Mouse (Mus musculus): ENCODE results near the gene Med13.
"Not testable (repeated sequence)": the region's sequence is repeated elsewhere in the genome, so short reads cannot be mapped to it uniquely, and the experiment has no call there.

The Med13 gene

DNA sequence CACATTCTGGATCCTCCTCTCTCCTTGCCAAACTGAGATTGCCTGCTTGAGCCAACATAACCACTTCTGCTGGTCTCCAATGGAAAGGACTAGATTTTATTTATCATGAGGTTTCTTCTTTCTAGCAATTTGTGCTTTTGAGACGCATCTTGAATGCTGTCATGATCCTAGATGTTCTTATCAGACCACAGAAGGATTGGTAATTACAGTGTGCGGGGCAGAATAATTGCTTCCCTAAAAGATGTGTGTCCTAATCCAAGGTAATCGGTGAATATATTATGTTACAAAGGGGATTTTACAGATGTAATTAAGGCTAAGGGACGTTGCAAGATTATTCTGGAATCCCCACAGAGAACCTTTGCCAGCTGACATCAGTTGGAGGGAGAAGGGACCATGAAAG, 21.6 kb upstream of the Med13 start:
- no peak for DNase-seq

DNA sequence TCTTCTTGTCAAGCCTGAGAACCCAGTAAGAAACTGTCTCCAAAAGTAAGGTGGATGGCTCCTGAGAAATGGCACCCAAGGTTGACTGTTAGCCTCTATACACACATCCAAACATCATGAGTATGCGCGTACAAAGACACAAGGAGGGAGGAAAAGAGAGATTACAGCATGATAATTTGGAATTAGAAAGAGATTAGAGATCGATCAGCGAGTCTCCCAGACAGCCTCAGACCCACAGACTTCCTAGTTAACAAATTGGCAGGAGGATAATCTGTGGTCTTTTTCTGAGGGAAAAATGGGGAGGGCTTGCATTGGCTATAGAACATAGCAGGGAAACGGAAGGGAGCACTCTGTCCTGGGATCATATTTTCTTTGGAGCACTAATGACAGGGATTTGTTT, 20.4 kb upstream of the Med13 start:
- DNase-seq = no peak

DNA sequence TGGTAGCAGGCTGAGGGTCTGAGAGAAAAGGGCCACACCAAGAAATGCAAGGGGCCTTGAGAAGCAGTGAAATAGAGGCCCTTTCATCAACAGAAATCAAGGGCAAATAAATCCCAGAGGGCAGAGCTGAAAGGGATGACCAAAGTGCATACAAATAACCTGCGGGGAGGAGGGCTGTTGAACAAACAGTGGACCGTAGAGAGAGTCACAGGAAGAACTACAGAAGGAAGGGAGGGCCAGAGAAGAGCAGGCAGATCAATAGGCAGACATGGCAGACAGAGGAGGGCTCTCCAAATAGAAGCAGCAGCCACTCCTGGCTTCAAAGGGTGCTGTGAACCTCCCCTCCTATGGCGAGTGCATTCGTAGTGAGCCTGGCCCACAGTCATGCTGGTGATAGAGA, 19.3 kb upstream of the Med13 start:
- no peak for DNase-seq

DNA sequence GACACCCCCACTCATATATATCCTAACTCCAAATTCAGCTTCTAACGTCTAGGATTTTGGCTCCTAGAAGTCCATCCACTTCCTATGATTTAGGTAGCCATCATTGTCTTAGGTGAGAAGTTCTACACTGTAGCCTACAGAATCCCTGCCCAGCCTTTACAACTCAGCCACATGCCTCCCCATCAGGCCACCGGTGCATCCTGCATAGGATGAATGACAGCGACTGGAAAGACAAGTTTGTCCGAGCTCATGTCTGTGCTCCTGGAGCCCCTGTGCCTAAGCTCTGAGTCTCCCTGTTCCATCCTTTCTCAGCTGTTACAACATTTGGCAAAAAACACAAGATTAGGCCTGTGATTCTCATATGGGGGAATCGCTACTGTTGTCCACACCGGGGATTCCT, 17.7 kb upstream of the Med13 start:
- no peak for DNase-seq

DNA sequence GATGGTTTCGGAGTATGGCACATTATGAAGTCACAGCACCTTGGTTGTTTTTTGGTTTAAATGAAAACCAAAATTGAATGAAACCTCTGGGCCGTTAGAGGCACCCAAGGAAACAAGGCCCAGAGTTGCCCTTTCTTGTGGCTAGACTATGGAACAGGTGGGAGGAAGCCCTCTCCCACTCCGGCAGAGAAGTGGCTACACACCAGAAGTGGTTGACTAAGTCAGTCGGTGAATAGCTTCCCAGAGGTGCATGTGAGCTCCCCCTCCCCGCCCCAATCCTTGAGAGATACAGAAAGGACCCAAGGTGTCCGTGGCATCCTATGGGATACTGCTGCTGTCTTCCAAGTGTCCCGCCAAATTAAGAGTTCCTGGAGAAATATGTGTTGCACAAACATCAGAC, 13.9 kb upstream of the Med13 start:
- no peak for DNase-seq

DNA sequence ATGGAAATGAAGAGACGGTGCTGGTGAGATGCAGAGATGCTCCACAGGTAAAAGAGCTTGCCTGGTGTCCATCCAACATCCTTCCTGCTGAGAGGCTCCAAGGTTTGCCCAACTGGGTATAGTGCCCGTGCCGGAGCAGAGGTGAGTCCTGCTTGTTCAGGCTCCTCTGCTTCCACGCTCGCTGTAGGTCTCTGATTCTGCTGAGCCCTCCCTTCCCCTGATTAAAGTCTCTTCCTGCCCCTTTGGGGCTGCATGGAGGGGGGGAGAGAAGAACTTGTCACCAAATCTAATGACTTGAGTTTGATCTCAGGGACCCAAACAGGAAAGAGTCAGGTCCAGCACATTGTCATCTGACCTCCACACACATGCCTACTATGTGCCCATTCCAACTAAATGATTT, 12.5 kb upstream of the Med13 start:
- no peak for DNase-seq

DNA sequence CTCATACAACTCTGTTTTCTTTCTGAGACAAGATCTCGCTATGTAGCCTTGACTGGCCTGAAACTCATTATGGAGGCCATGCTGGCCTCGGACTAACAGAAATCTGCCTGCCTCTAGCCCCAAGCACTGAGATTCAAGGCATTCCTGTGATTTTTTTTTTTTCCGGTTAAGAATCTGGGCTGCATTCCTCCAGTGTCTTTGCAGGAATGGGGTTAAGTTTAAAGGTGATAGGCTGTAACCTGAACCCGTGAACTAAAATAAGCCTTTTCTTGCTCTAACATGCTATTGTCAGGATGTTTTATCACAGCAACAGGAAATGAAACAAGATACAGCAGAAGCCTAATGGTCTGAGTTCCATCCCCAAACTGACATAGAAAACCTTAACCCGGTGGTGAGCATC, 11.6 kb upstream of the Med13 start:
- no peak for DNase-seq

DNA sequence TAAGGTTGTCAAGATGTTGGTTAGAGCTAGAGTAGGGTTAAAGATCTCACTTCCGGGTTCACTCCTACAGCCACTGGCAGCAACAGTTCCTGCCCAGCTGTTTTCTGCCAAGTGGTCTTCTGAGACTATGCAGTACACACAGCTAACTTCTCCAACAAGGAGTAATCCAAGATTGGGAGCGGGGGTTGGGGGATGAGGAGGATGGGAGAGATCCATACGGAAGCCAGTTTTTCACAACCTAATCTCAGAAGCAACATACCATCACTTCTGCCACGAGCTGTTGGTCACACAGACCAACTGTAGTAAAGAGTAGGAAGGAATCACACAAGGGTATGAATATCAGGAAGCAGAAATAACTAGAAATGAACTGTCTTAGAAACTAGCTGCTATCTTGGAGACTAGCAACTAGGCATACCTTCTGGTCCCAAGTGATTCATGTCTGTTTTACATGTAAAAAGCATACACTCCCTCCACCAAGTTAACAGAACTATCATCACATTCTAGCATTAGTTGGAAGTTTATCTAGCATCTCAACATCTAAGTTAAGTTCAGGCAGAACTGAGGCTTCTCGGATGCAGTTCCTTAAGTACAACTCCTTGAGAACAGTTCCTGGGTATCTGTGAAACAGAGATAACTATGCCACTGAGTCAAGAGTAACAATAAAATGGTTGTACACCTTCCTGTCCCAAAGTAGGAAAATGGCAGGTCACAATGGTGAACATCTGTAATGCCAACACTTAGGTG, 7.5 kb upstream of the Med13 start:
- no peak for DNase-seq

DNA sequence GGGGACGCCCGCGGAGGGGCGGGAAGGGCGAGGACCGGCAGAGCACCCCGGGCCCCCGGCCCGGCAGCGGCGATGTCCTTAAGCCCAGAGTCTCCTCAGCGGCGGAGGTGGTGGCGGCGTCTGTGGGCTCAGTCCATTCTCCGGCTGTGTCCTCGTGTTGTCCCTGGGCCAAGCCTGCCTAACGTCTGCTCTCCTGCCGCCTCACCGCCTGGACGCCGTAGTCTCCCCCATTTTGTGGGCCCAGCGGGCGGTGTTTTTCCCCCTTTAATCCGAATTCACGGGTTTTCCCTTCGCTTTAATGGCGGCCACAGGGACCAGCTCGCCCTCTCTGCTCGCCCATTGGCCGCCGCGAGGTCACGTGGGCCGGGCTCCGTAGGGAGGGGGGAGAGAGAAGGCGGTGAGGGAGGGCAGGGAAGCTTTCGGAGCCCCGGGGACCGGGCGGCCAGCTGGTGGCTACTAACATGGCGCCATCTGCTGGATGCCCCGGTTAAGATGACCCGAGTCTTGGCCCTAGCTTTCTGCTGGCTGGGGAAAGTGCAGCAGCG, 654 bp upstream of the Med13 start:
- DNase-seq = peak; percentile 99

DNA sequence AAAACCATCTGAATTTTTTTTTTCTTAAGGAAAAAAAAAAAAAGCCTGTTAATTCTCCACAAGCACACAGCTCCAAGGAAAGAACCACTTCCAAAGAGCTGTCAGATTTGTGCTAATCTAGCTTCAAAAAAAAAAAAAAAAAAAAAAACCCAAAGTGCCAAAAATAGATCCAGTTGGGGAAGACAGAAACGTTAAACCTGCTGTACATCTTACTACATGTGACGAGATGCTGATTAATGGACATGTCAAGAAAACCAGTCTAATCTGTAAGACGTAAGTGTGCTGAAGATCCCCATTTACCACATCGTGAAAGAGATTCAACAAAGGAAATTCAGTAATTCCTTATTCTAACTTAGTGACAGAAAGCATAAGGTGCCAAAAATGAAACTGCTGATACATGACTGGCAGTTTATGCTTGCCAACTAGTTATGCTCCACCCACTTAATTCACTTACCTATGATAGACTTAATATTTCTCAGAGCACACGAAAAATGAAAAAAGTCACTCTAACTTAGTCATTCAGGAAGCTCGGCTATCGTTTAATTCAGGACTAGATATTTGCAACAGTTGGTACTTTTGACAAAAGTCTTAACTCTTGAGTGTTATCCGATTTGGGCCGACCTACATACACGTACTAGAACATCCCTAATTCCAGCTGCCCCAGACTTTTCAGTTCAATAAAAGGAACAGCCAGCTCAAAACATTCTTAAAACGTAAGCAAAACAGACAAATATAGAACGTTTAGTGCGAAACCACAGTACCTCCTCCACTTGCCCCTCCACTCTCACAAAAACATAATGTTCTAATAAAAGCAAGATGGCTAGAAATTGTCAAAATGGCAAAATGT, 1.2 kb downstream of the Med13 start:
- peak in 1 of 2 experiments; percentile 6 for DNase-seq

DNA sequence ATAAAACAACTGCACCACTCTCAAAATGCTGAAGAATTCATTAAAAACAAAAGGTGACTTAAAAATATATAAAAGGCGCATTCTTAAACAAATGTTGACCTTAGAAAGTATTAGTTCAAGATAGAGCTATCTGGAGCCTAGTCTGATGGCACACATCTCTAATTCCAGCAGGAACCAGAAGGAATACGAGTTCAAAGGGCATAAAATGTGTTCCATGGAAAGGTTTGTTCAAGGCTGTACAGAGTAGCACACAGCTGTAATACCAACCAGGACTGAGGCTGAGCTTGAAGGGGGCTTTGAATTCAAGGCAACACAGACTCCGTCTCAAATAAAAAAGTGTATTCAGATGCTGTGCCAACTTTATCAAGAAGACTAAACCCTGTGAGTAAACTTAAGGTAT, 3.8 kb downstream of the Med13 start:
- no peak for DNase-seq

DNA sequence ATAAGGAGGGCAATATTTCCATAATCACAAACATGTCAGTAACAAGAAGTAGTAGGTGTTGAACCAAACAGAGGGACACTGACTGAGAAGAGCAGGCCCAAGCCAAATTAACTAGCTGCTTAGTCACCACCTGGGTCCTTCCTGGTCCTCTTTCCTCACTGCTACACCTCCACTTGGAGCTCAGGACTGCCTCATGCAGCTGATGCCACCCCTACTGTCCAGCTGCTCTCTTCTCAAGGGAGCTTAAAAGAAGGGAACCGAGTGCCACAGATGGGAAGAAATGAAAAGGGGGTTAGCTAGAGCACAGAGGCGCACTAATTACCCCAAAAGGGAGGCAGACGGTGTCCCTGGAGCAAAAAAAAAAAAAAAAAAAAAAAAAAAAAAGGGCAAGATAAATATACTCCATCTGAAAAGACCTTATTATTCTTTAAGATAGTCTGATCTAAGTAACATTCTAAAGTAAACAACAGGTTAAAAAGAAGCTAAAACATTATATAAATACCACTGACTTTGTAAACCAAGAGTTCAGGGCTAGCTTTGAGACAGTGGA, 5.6 kb downstream of the Med13 start:
- no peak for DNase-seq

DNA sequence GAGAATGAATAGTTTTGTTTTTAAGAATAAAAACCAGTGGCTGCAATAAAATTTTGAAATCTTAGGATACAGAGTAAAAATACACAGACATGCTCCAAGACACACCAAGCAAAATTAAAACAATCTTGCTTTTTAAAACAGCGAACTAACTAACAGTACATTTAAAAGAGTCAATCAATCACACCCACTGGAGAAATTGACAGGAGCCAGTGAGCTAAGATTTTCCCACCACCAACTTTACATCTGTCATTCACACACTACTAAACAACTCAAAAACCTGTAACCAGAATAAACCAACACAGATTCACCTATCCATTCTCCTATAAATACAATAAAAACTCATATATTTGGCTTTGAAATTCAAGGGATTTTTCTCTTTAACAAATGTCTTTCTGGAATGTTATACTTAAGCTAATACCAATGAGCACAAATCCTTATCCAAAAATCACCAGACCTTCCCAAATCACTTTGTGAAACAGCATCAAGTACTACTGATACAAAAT, 6.7 kb downstream of the Med13 start:
- DNase-seq = no peak

DNA sequence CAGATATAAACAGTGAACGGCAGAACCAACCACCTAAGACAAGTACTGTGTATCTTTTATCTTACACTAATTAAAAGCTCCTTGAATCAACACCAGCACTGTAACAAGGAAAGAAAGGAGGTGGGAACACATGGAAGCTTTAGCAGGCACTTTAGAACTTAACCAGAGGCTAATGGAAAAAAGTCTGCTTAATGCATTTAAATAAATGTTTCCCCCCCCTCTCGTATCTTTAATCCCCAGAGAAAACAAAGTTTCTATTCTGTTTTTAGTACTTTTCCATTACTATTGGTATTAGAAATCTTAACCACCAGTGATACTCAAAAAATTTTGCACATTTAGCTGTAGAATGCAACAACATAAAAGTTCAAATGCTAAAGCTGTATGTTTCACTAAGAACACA, 8.1 kb downstream of the Med13 start:
- DNase-seq = no peak

DNA sequence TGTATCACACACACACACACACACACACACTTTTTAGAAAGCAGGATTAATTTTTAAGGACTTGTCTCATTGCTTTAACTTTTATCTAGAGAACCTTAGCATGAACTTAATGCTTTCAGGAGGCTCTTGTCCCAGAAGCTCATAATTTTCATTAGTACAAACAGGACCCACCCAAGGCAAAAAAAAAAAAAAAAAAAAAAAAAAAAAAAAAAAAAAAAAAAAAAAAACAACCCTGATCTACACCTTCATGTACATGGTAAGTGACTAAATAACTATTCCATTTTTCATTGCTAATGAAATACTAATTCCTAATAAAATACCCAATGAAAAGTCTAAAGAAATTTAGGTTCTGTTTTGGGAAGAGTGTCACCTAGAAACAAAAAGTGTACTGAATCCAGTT, 8.5 kb downstream of the Med13 start:
- no peak for DNase-seq

DNA sequence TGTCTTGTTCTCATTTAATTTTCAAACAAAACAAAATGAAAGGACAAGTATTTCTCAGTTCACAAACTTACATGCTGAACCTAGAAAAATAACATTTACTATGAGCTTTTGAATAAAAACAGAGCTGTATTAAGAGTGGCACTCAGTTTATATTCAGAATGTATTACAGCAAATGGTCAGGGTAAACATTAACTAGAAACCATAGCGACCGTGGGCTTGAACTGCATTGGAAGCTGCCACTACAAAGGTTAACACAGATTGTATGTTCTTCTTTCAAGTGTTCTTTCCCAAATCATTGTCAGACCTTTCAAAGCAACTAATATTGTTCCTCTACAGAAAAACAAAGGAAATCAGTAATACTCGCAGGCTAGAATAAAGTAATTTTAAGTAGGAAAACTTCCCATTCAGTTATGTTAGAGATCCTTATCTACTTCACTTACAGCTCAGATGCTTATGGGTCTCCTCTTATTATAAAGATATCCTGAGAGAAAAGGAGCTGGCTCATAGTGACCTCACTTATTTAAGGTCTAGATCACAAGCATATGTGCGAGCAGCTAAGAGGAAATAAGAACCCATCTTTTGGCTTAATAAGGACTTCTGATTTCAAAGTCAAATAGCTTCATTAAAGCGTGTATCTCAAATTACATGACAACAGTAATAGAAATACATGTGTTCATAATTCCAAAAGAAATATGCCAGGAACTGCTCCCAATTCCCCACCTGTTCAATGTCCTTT, 9.8 kb downstream of the Med13 start:
- DNase-seq = no peak

DNA sequence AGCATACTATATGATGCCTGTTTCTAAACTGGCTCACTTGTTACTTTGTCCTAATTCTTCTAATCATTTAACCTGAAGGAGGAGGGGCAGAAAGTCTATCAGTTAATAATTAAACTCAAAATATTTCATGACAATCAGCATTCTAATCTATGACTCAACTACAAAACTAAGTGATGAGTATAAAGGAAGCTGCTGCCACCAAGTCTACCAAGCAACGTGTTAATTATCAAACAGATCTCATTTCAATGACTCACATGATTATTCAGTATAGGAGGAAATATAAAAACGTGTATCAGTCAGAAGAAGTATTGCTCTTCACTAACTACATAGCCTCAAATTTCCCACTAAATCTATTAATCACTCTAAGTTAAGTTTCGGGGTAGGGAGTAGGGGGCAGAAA, 10.9 kb downstream of the Med13 start:
- no peak for DNase-seq

DNA sequence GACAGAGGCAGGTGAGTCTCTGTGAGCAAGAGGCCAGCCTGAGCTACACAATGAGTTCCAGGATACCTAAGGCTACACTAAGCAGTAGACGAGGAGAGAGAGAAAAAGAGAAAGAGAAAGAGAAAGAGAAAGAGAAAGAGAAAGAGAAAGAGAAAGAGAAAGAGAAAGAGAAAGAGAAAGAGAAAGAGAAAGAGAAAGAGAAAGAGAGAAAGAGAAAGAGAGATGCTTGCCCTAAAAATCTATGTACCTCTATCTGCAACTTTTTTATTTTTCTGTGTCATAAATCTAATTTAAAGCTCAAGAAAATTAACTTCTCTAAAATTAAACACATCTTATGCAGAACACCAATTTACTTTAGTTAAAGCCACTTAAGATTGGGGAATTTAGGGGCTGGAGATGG, 12.5 kb downstream of the Med13 start:
- not testable (repeated sequence) for DNase-seq

DNA sequence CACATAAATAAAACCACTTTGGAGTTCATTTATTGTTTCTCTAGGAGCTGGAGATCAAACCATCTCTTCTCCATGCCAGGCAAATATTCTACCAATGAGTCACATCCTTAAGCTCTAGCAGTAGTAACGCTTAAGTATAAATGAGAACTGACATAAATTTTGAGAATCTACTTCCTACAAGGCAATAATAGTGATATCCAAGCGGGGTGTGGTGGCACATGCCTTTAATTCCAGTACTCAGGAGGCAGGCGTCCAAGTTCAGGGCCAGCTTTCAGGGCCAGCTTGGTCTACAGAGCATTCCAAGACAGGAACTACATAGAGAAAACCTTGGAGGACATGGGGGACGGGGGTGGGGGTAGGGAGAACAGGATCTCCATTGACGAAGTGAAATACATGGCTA, 33.2 kb downstream of the Med13 start:
- DNase-seq = peak; percentile 18 to 32

DNA sequence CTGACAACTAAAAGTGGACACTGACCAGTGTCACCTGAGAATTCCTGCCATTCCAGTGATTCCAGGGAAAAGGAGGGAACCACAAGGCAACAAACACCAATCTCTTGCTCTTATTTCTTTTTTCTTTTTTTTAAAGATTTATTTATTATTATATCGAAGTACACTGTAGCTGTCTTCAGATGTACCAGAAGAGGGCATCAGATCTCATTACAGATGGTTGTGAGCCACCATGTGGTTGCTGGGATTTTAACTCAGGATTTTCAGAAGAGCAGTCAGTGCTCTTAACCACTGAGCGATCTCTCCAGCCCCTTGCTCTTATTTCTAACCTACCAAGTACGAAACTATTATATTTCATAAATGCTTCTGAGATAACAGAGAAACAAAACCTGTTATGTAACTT, 42.4 kb downstream of the Med13 start:
- DNase-seq = not testable (repeated sequence)

DNA sequence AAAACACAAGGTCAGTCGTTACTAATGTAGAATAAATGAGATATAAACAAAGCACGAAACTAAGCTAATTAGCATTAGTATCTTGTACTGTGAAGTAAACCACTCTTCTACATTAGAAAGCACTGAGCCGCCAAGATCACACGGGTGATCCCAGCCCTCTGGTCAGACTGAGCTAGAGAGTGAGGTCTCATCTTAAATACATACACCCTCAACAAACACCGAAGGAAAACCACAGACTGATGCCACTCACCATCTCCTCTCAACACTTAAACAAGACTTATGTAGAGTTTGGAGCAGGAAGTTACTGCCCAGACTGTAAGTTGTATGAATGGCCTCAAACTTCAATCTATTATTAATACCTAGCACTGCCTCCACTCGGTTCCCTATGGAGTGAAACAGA, 47.1 kb downstream of the Med13 start:
- DNase-seq = no peak

DNA sequence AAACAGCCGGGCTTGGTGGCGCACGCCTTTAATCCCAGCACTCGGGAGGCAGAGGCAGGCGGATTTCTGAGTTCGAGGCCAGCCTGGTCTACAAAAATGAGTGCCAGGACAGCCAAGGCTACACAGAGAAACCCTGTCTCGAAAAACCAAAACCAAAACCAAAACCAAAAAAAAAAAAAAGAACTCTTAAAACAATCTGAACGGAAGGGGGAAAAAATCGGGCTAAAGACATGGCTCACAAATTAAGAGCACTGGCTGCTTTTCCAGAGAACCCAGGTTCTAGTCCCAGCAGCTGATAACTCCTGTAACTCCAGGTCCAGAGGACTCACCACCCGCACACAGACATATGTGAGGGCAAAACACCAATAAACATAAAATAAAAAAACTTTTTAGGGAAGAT, 65.2 kb downstream of the Med13 start:
- DNase-seq = not testable (repeated sequence)

DNA sequence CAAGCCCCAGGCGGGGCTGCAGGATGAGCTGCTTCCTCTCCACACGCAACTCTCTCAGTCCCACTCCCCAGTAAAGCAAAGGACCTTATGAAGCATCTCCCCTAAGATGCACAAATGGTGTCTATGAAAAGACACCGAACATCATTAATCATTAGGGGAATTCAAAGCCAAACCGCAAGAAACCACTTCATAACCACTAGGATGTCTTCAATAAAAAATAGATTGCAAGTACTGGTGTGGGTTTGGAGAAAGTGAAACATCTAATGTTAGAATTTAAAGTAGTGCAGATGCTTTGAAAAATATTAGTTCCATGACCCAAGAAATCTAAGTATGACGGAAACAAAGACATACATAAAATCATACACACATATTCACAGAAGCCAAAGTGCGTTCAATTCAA, 65.7 kb downstream of the Med13 start:
- no peak for DNase-seq
